Mouse (Mus musculus) liver, embryonic 11.5 days (tissue): Measurements from ENCODE around the gene Spns1. TPM values are rescaled to one million over a fixed set of nuclear protein-coding genes. Genes with fewer than 3 reads are reported as not detected.
"Not testable (repeated sequence)": the region's sequence is repeated elsewhere in the genome, so short reads cannot be mapped to it uniquely, and the experiment has no call there.

Experiments used
- ATAC-seq: fragments of 200-750 bp; cut with Nextera tagmentation; replicated peaks from 2 replicates; pipeline ENCODE4 v1.8.0; 2017; ENCODE audit warnings: moderate number of reproducible peaks, mild to moderate bottlenecking, moderate TSS enrichment, moderate library complexity; ENCODE audit not compliant: low FRiP score
- DNase-seq: peaks from one replicate; pipeline ENCODE4 v3.0.0-alpha.2; 2017; ENCODE audit warnings: low spot score
- H3K27ac ChIP-seq: fragments of 300-500 bp; sonication (generic); 2 replicates; pipeline ENCODE4 v1.5.1; 2014; ENCODE audit warnings: mild to moderate bottlenecking, low read depth, low read length, control low read depth
- H3K27me3 ChIP-seq: fragments of 300-500 bp; sonication (generic); replicated peaks from 2 replicates; pipeline ENCODE4 v1.6.1; 2014; ENCODE audit warnings: low read length, mixed read lengths; ENCODE audit not compliant: control insufficient read depth, insufficient read depth
- H3K36me3 ChIP-seq: fragments of 300-500 bp; sonication (generic); 2 replicates; pipeline ENCODE4 v1.6.1; 2014; ENCODE audit warnings: mild to moderate bottlenecking, low read length, moderate library complexity, mixed read lengths; ENCODE audit not compliant: control insufficient read depth, insufficient read depth
- H3K4me1 ChIP-seq: fragments of 300-500 bp; sonication (generic); replicated peaks from 2 replicates; pipeline ENCODE4 v1.6.1; 2014; ENCODE audit warnings: low read length, mixed read lengths; ENCODE audit not compliant: control insufficient read depth, insufficient read depth
- H3K4me2 ChIP-seq: fragments of 300-500 bp; sonication (generic); 2 replicates; pipeline ENCODE4 v1.6.1; 2014; ENCODE audit warnings: mild to moderate bottlenecking, control low read depth, moderate library complexity
- H3K4me3 ChIP-seq: fragments of 300-500 bp; sonication (generic); 2 replicates; pipeline ENCODE4 v1.5.1; 2014; ENCODE audit warnings: low read depth, low read length, control low read depth
- H3K9ac ChIP-seq: fragments of 300-500 bp; sonication (generic); 2 replicates; pipeline ENCODE4 v1.6.1; 2014; ENCODE audit warnings: low read depth, low read length, control low read depth
- H3K9me3 ChIP-seq: fragments of 300-500 bp; sonication (generic); 2 replicates; pipeline ENCODE4 v1.6.1; 2016; ENCODE audit warnings: low read length, inconsistent platforms, mixed read lengths; ENCODE audit not compliant: control insufficient read depth
- WGBS: fragments of 180-500 bp; shearing (Covaris S2); extraction: QIAGEN DNeasy Blood & Tissue Kit; methylation state at CpG from one replicate; pipeline ENCODE4 v1.1.7; 2014; 5-methylcytosine and 5-hydroxymethylcytosine counted together
- polyA plus RNA-seq: library from polyadenylated mRNA; unstranded; fragments of >200 nt; fragmentation: Nextera tagmentation; extraction: Ambion mirVana; gene quantifications from 2 replicates; pipeline ENCODE4 v1.2.1, GENCODE M21; 2014

The Spns1 gene
- polyA plus RNA-seq, 1 experiment from 2014 or later = 43.8 TPM

- Histone ChIP-seq H3K9ac (no peak overlapping the region), H3K4me3 (no peak overlapping the region), H3K4me1 (no peaks in the 10 kb centered on the region), H3K36me3 (no peaks in the 10 kb centered on the region), H3K4me2 (no peak overlapping the region), H3K27me3 (peaks cover 6% of the 10 kb centered on the region; the same call in 1 of the 2 replicates), H3K27ac (no peak overlapping the region), H3K9me3 (no peaks in the 10 kb centered on the region)
- ATAC-seq = no peak
- no peak for DNase-seq
- 80% methylated on average over 4 of the region's 4 CpGs for WGBS
These were observed 33.8 kb upstream of the Spns1 start for GRCm38 (mm10) chr7:126411061-126411460.

GRCm38 (mm10) chr7:126408686-126409085, 31.4 kb upstream of the Spns1 start:
- Histone ChIP-seq H3K27ac (no peak overlapping the region), H3K4me3 (no peak overlapping the region), H3K9ac (no peak overlapping the region), H3K9me3 (no peaks in the 10 kb centered on the region), H3K4me1 (no peaks in the 10 kb centered on the region), H3K4me2 (no peak overlapping the region), H3K27me3 (peaks cover 6% of the 10 kb centered on the region; the same call in 1 of the 2 replicates), H3K36me3 (no peaks in the 10 kb centered on the region)
- ATAC-seq = no peak
- WGBS = 79% methylated on average over 2 of the region's 2 CpGs
- no peak for DNase-seq

DNA sequence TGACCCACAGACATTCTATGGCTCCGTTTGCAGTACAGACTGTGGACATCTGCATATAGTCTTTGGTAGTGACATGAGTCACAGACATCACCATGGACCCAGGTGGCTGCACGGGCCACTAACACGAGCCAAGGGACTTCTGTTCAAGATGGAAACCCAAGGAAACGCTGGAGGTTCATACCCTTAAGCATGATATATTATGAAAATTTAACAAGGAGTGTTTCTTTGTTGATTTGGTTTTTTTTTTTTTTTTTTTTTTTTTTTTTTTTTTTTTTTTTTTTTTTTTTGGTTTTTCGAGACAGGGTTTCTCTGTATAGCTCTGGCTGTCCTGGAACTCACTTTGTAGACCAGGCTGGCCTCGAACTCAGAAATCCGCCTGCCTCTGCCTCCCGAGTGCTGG, 25.3 kb upstream of the Spns1 start:
- H3K4me1 ChIP-seq, H3K4me2 ChIP-seq, H3K27ac ChIP-seq, H3K9ac ChIP-seq, H3K9me3 ChIP-seq, H3K36me3 ChIP-seq, H3K27me3 ChIP-seq, ATAC-seq, DNase-seq, H3K4me3 ChIP-seq: not testable (repeated sequence)
- 75% methylated on average over 8 of the region's 8 CpGs for WGBS

DNA sequence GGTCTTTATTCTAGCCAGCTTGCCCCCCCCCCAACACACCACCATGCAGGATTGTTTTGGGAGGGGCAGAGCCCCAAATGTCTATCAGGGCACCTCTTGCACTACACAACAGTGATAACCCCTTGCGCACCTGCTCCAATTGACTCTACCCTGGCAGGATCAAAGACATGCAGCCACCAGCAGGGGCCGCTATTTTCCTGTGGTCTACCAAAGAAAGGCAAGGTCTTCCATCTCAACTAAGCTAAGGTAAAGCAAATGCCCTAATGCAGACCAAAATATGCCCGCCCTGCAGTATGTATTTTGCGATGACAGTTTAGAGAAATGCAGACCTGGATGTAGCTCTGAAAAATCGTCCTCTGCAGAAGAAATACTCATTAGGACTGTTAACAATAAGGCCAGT, 22.3 kb upstream of the Spns1 start:
- H3K27me3 ChIP-seq = no peaks in the 10 kb centered on the region
- H3K4me3 ChIP-seq = no peak overlapping the region
- DNase-seq (peak; percentile 74), ATAC-seq (no peak)
- peaks cover 10% of the 10 kb centered on the region for H3K4me1 ChIP-seq
- H3K4me2 ChIP-seq = no peak overlapping the region
- 9% methylated on average over 5 of the region's 5 CpGs for WGBS
- no peak overlapping the region for H3K27ac ChIP-seq
- no peaks in the 10 kb centered on the region for H3K9me3 ChIP-seq
- no peak overlapping the region for H3K9ac ChIP-seq
- H3K36me3 ChIP-seq = no peaks in the 10 kb centered on the region

DNA sequence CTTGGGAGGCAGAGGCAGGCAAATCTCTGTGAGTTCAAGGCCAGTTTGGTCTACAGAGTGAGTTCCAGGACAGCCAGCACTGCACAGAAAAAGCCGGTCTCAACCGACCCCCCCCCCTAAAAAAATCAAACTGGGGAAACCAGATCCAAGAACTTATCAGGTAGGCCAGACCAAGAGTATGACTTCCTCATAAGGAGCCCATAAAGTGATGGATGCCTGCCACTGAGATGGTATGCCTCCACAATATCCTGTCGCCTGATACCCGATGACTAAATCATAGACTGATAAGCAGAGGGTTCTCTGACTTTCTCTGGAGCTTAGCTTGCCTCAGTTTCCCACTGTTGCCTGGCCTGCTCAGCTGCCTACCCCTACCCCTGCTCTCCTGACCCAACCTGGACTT, 20.6 kb upstream of the Spns1 start:
- H3K36me3 ChIP-seq = no peaks in the 10 kb centered on the region
- ATAC-seq (no peak), DNase-seq (no peak)
- H3K4me2 ChIP-seq = peak overlapping the region; percentile 71
- no peaks in the 10 kb centered on the region for H3K27me3 ChIP-seq
- peak overlapping the region; percentile 54; the same call in 1 of the 2 replicates for H3K9ac ChIP-seq
- H3K4me3 ChIP-seq = no peak overlapping the region
- H3K27ac ChIP-seq = no peak overlapping the region
- WGBS = 41% methylated on average over 4 of the region's 4 CpGs
- H3K4me1 ChIP-seq = peaks cover 10% of the 10 kb centered on the region
- no peaks in the 10 kb centered on the region for H3K9me3 ChIP-seq

GRCm38 (mm10) chr7:126397221-126397620, 20.0 kb upstream of the Spns1 start:
- H3K27ac ChIP-seq = peak overlapping the region; percentile 69
- H3K27me3 ChIP-seq = no peaks in the 10 kb centered on the region
- no peaks in the 10 kb centered on the region for H3K9me3 ChIP-seq
- WGBS = 24% methylated on average over 6 of the region's 6 CpGs
- DNase-seq (no peak), ATAC-seq (peak; percentile 55)
- H3K4me2 ChIP-seq = peak overlapping the region; percentile 71
- H3K4me3 ChIP-seq = peak overlapping the region; percentile 80
- H3K36me3 ChIP-seq = no peaks in the 10 kb centered on the region
- H3K4me1 ChIP-seq = peaks cover 10% of the 10 kb centered on the region
- peak overlapping the region; percentile 54 for H3K9ac ChIP-seq

DNA sequence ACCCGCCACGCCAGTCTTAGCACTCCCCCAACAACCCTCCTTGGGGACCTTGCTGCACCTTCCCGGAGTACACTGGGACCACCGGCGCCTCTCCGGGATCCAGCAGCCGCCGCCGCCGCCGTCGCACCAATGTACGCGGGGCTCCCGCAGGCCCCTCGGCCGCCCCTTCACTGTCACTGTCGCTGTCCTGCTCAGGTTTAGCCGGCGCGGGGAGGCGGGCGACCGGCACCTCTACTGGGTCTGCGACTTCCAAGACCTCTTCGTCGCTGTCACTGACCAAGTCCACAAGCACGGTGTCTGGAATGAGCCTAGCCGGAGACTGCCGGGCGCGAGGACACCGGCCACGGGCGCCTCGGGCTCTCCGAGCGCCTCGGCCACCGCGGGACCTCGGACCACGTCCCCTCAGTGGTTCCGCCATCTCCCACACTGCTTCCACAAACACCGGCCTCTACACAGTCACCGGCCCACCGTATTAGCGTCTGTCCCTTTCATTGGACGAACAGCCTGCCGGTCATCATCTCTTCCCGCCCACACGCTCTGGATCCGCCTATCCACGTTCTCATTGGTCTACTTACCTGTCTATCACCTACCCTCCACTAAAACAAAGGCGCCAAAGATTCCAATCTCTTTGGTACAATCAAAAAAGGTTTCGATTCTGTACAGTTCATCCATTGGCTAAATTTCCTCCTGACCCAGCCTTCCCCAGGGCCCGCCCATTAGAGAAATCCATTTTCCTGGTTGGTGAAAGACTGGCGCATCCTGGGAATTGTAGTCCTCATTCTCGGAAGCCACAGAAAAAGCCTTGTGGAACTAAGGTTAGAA, 19.3 kb upstream of the Spns1 start, which contains the start of gene Nfatc2ip:
TSS of gene Nfatc2ip (minus strand) at position 440 of the 822 bp plus-strand sequence.
- Histone ChIP-seq H3K4me1 (peaks cover 10% of the 10 kb centered on the region), H3K27ac (peak within 1 kb of the TSS; percentile 69), H3K9ac (peak within 1 kb of the TSS; percentile 86), H3K36me3 (no peaks in the 10 kb centered on the region), H3K4me3 (peak within 1 kb of the TSS; percentile 80), H3K9me3 (no peaks in the 10 kb centered on the region), H3K4me2 (peak within 1 kb of the TSS; percentile 92), H3K27me3 (no peaks in the 10 kb centered on the region)
- peak; percentile 99 for ATAC-seq
- peak; percentile 92 for DNase-seq
- under 1% methylated on average over 59 of the region's 59 CpGs for WGBS

GRCm38 (mm10) chr7:126392086-126392884, 15.0 kb upstream of the Spns1 start:
- H3K9me3 ChIP-seq = not testable (repeated sequence)

More at GRCm38 (mm10) chr7:126392086-126392884, 15.0 kb upstream of the Spns1 start:
- peaks cover 11% of the 10 kb centered on the region for H3K36me3 ChIP-seq
- 90% methylated on average over 7 of the region's 7 CpGs for WGBS
- not testable (repeated sequence) for H3K4me1 ChIP-seq, H3K4me3 ChIP-seq, H3K4me2 ChIP-seq, DNase-seq, ATAC-seq, H3K27ac ChIP-seq, H3K27me3 ChIP-seq, H3K9ac ChIP-seq
